Mouse (Mus musculus): ENCODE results near the gene Rtl6.

Gene Rtl6

GRCm38 (mm10) chr15:84557189-84557921 is at the start of gene Rtl6:
TSS of gene Rtl6 (minus strand) at chr15:84557823.
- WGBS, result 10% methylated on average over 59 of the region's 59 CpGs

DNA sequence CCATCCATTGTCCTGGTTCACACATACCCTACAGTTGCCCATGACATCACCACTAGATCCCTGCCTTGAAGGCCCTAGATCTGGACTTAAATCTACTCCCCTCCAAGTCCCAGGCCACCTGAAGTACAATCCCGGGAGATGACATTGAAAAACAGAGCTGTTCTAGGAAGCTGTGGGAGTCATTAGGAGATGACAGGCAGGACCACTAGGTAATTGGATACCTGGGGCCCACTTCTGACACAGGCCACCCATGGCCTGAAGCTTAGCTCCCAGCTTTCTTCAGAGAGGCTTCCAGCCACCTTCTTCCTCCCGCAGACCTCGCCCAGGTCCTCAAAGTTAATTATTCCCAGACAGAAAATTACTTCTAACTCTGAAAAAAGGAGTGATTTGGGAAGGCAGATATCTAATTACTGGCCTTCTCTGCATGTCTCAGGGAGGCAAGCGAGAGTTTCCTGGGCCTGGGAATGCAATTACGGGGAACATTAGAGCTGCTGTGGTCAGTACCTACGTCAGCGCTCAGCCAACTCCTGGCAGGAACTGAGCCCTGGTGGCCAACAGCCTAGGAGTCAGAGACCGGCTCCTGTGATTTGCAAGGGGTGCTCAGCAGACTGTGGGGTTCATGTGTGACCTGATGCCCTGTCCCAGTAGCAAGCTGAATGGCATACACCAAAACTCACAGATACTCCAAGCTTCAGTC is 45.8 kb upstream of the Rtl6 start:
- WGBS, result 91% methylated on average over 8 of the region's 8 CpGs

- 72% methylated on average over 9 of the region's 9 CpGs for WGBS
Observed at GRCm38 (mm10) chr15:84600977-84601595, 43.5 kb upstream of the Rtl6 start.

DNA sequence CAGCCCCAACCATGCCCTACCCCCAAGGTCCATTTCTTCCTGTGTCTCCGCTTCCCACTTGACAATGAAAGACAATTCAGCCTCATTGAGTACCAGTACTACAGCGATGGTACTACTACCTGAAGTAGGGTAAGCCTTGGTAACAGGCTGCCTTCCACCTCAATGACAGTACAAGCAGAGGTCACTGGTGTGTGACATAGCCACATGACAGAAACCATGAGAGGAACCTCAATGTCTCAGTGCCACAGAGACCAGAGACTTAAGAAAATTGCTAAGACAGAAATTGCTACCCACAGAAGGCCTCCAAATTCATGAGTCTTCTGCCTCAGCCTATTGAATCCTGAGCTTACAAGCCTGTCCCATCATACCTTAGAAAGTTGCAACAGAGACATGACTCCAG is 41.3 kb upstream of the Rtl6 start:
- 91% methylated on average over 2 of the region's 2 CpGs for WGBS

- whole genome bisulfite sequencing, result 95% methylated on average over 1 of the region's 1 CpGs
Observed at GRCm38 (mm10) chr15:84597816-84598215, 40.2 kb upstream of the Rtl6 start.

- WGBS, result 64% methylated on average over 9 of the region's 9 CpGs
Observed at GRCm38 (mm10) chr15:84595241-84595945, 37.8 kb upstream of the Rtl6 start.

DNA sequence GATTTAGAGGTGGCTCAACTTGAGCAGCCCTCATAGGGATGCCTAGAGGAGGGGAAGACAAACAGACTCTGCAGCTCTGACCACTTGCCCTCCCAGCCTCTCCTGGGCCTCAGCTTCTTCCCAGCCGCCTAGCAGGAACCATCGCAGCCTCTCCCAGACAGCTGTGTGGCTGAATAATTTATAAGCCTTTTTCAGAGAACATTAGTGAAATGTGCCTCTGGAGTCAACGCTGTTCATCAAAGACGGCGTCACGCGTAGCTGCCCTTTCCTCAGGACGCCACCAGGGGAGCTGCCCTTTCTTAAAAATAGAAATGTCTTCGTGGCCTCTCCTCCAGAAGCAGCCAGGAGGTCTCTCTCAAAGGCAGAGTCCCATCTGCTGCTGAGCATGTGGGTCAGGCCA is 35.9 kb upstream of the Rtl6 start:
- WGBS, result 66% methylated on average over 9 of the region's 9 CpGs

- WGBS, result 68% methylated on average over 5 of the region's 5 CpGs
Observed at GRCm38 (mm10) chr15:84592240-84592639, 34.6 kb upstream of the Rtl6 start.

- 63% methylated on average over 13 of the region's 13 CpGs for WGBS
Observed at GRCm38 (mm10) chr15:84591573-84592139, 34.0 kb upstream of the Rtl6 start.

DNA sequence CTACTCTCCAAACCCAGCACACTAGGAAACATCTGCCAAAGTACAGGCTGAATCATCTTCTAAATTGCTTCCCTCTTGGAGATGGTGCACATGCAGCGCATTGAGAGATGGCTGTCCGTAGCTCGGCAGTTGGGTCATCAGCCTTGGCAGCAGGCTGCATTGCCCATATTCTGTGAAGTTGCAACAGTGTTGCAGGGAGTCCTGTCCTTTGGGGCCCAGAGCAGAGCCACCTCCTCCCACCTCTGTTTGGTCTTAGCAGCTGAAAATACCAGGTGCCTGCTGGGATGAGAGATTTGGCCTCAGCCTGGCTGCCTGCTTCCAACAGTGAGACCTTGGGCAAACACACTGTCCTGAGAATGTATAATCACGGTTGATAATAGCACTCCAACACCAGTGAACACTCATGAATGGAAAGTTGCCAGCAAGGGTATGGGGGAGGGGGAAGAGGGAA is 30.8 kb upstream of the Rtl6 start:
- WGBS, result 55% methylated on average over 4 of the region's 4 CpGs

DNA sequence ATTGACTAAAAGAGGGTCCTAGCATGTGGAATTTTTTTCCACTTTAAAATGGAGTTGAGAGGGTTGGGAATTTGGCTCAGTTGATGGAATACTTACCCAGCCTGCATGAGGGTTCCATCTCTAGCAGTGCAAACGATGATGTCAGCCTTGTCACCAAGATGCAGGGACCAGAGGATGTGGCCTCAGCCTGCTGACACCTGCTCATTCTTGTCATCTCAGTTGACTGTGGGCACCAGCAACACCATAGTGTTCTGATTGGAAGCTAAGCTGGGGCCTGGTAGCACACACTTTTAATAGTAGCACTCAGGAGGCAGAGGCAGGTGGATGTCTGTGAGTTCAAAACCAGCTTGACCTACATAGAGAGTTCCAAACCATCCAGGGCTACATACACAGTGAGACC is 21.0 kb upstream of the Rtl6 start:
- 91% methylated on average over 1 of the region's 1 CpGs for WGBS

DNA sequence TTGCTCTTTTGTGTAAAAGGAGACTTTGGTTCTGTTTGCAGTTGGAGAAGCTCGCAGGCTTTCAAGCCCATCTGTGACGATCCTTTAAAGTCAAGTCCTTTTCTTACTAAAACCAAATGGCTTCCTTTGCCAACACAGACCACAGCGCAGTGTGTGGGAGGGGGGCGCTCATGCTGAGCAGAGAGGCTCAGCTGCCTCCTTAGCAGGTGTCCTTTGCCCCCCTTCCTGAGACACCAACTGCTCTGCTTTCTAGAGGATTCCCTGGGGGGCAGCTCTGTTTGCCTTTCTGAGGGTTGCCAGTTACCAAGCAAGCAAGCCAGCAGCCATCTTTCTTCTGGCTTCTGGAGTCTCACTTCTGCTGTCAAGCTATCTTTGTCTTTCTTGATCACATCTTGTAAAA is 19.4 kb upstream of the Rtl6 start:
- 60% methylated on average over 4 of the region's 4 CpGs for WGBS

- WGBS, result 48% methylated on average over 17 of the region's 17 CpGs
Observed at GRCm38 (mm10) chr15:84566568-84567110, 9.0 kb upstream of the Rtl6 start.

DNA sequence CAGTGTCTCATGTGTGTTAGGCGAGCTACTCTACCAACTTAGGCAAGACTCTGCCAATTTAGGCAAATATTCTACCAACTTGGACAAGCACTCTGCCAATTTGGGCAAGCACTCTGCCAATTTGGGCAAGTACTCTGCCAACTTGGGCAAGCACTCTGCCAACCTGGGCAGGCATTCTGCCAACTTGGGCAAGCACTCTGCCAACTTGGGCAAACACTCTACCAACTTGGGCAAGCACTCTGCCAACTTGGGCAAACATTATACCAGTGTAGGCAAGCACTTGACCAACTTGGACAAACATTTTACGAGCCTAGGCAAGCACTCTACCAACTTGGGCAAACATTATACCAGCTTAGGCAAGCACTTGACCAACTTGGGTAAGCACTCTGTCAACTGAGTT is 3.9 kb upstream of the Rtl6 start:
- 59% methylated on average over 2 of the region's 2 CpGs for WGBS

GRCm38 (mm10) chr15:84556674-84557073 is 949 bp downstream of the Rtl6 start:
- 99% methylated on average over 17 of the region's 17 CpGs for WGBS

- WGBS, result 81% methylated on average over 4 of the region's 4 CpGs
Observed at GRCm38 (mm10) chr15:84551065-84551464, 6.6 kb downstream of the Rtl6 start.

GRCm38 (mm10) chr15:84549291-84549797 is 8.3 kb downstream of the Rtl6 start:
- 80% methylated on average over 6 of the region's 6 CpGs for WGBS

GRCm38 (mm10) chr15:84546028-84546427 is 11.6 kb downstream of the Rtl6 start:
- 98% methylated on average over 3 of the region's 3 CpGs for WGBS

DNA sequence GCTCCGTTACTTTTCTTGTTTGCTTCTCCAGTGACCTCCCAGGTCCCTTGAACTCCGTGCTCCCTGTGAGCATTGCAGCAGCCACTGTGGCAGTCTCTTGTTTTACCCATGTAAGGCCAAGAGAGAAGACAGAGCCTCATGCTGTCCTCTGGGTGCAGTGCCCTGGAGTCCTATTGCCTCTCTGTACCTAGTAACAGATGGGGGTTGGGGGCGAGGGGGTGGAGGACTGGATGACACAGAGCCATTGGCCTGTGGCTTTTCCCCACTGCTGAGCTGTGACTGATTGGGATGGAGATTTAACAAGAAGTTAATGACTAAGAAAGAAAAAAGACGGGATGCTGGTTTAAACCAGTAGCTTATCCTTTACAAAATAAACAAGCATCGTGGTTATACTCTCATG is 16.4 kb downstream of the Rtl6 start:
- 76% methylated on average over 5 of the region's 5 CpGs for WGBS

- 92% methylated on average over 15 of the region's 15 CpGs for WGBS
Observed at GRCm38 (mm10) chr15:84538974-84539588, 18.5 kb downstream of the Rtl6 start.

GRCm38 (mm10) chr15:84537117-84537516 is 20.5 kb downstream of the Rtl6 start:
- WGBS, result 90% methylated on average over 10 of the region's 10 CpGs
